In the genomic region with DNA sequence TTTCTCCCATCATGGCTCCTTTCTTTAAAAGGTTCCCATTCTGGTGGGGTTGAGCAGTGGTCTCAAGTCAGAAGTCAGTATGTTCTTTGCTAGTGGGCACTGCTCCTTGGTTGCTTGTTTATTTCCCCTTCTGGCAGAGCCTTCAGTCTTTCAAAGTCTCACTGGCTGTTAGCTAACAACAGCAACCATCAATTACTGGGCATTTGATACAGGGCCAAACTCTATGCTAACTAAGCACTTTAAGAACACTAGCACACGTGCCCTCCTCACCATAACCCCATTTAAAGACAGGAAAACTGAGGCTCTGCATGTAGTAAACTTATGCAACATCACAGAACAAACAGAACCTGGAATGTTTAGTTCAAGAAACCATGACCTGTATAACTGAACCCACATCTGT, we compare ENCODE assay signal across 7 mouse cellular contexts. TPM values are rescaled to one million over a fixed set of nuclear protein-coding genes. Genes with fewer than 3 reads are reported as not detected.
A peak's percentile ranks its signal among the peaks of the same experiment; 100 is the strongest.
DNase-seq lines count a peak whose midpoint lies in the region; ATAC-seq and TF ChIP-seq lines count a peak whose summit lies in the region.

No protein-coding gene starts in this region.

- H3K4me1 ChIP-seq in lung, embryonic 14.5 days (ENCODE audit: insufficient read depth) = no peaks in the 10 kb centered on the region
- H3K4me1 ChIP-seq in embryonic fibroblast, embryonic 13.5 days (ENCODE audit: control insufficient read depth, insufficient read depth, low read length) = peaks cover 13% of the 10 kb centered on the region
- H3K4me1 ChIP-seq in limb, embryonic 10.5 days = peaks cover 27% of the 10 kb centered on the region
- H3K4me1 ChIP-seq in stomach, embryonic 15.5 days = peaks cover 7% of the 10 kb centered on the region

- DNase-seq in lung, embryonic 14.5 days = peak; percentile 12
- DNase-seq in lung, postnatal 14 days = no peak
- no peak for DNase-seq in limb, embryonic 10.5 days (ENCODE audit: low spot score)
- no peak for DNase-seq in frontal cortex, postnatal 25 days (ENCODE audit: low spot score in 2 of 2)
- DNase-seq in left cerebral cortex, adult 11 months (ENCODE audit: low spot score) = no peak

- H3K27me3 ChIP-seq in lung, embryonic 14.5 days (ENCODE audit: insufficient read depth, low read length) = no peaks in the 10 kb centered on the region
- no peaks in the 10 kb centered on the region for H3K27me3 ChIP-seq in limb, embryonic 10.5 days (ENCODE audit: low read depth, poor library complexity, severe bottlenecking)
- H3K27me3 ChIP-seq in stomach, embryonic 15.5 days (replicated peaks) = no peaks in the 10 kb centered on the region

- H3K4me2 ChIP-seq in lung, embryonic 14.5 days = no peak overlapping the region
- no peak overlapping the region for H3K4me2 ChIP-seq in stomach, embryonic 15.5 days

- ATAC-seq in lung, embryonic 14.5 days (ENCODE audit: insufficient read depth) = no peak
- ATAC-seq in stomach, embryonic 15.5 days (ENCODE audit: insufficient read depth, low FRiP score, low read depth) = no peak

- TF ChIP-seq POLR2A in embryonic fibroblast, embryonic 13.5 days (IDR thresholded peaks at IDR 0.05; ENCODE audit: low read depth, low read length) = no peak

- H3K9me3 ChIP-seq in lung, embryonic 14.5 days (ENCODE audit: low read depth, low read length) = no peaks in the 10 kb centered on the region
- no peaks in the 10 kb centered on the region for H3K9me3 ChIP-seq in limb, embryonic 10.5 days (replicated peaks)
- H3K9me3 ChIP-seq in stomach, embryonic 15.5 days = no peaks in the 10 kb centered on the region

- TF ChIP-seq CTCF in lung, embryonic 14.5 days (IDR thresholded peaks at IDR 0.05; ENCODE audit: low read depth) = no peak
- TF ChIP-seq CTCF in embryonic fibroblast, embryonic 13.5 days (IDR thresholded peaks at IDR 0.05; ENCODE audit: borderline replicate concordance, insufficient read depth, low read length) = no peak

- H3K36me3 ChIP-seq in lung, embryonic 14.5 days (ENCODE audit: insufficient read depth) = peaks cover 22% of the 10 kb centered on the region
- H3K36me3 ChIP-seq in limb, embryonic 10.5 days = peaks cover 26% of the 10 kb centered on the region
- no peaks in the 10 kb centered on the region; the same call in 1 of the 2 replicates for H3K36me3 ChIP-seq in stomach, embryonic 15.5 days

- 40% methylated on average over 1 of the region's 1 CpGs for WGBS in lung, embryonic 14.5 days
- 50% methylated on average over 1 of the region's 1 CpGs for WGBS in limb, embryonic 10.5 days
- 28% methylated on average over 1 of the region's 1 CpGs for WGBS in stomach, embryonic 15.5 days

- no peak overlapping the region for H3K4me3 ChIP-seq in lung, embryonic 14.5 days (ENCODE audit: low read depth, low read length)
- no peak overlapping the region for H3K4me3 ChIP-seq in embryonic fibroblast, embryonic 13.5 days (ENCODE audit: insufficient read depth, low read length)
- H3K4me3 ChIP-seq in limb, embryonic 10.5 days = no peak overlapping the region
- no peak overlapping the region for H3K4me3 ChIP-seq in stomach, embryonic 15.5 days (replicated peaks)

- H3K9ac ChIP-seq in lung, embryonic 14.5 days = no peak overlapping the region
- H3K9ac ChIP-seq in stomach, embryonic 15.5 days = no peak overlapping the region

- H3K27ac ChIP-seq in lung, embryonic 14.5 days (ENCODE audit: low read depth) = no peak overlapping the region
- H3K27ac ChIP-seq in embryonic fibroblast, embryonic 13.5 days (ENCODE audit: insufficient read depth, low read length) = peak overlapping the region; percentile 100
- H3K27ac ChIP-seq in limb, embryonic 10.5 days = peak overlapping the region; percentile 74; the same call in 1 of the 2 replicates
- peak overlapping the region; percentile 69 for H3K27ac ChIP-seq in stomach, embryonic 15.5 days

RNA-seq across cellular contexts. Expression of a gene that starts 33.5 kb away (rescaled TPM):
- 5.5 and 6.2 TPM in 2 replicates for polyA plus RNA-seq in lung, embryonic 14.5 days (2014; fragmentation: Nextera tagmentation; extraction: Ambion mirVana)
- 7.1 and 7.9 TPM in 2 replicates for polyA plus RNA-seq in embryonic fibroblast, embryonic 13.5 days (2011; ENCODE audit: insufficient read length, low read depth, missing spikeins)
- 6.4 and 7.2 TPM in 2 replicates for polyA plus RNA-seq in limb, embryonic 10.5 days (2016; fragmentation: Nextera tagmentation; extraction: Ambion mirVana)
- polyA plus RNA-seq in stomach, embryonic 15.5 days (2015; fragmentation: Nextera tagmentation; extraction: Ambion mirVana) = 6.9 and 7.8 TPM in 2 replicates

RNA-seq across cellular contexts. Expression of a gene that starts 33.9 kb away (rescaled TPM):
- polyA plus RNA-seq in lung, embryonic 14.5 days (2014; fragmentation: Nextera tagmentation; extraction: Ambion mirVana) = 7.3 and 7.8 TPM in 2 replicates
- 31.2 and 31.8 TPM in 2 replicates for polyA plus RNA-seq in embryonic fibroblast, embryonic 13.5 days (2011; ENCODE audit: insufficient read length, low read depth, missing spikeins)
- polyA plus RNA-seq in limb, embryonic 10.5 days (2016; fragmentation: Nextera tagmentation; extraction: Ambion mirVana) = 10.8 and 12.0 TPM in 2 replicates
- 9.0 and 9.8 TPM in 2 replicates for polyA plus RNA-seq in stomach, embryonic 15.5 days (2015; fragmentation: Nextera tagmentation; extraction: Ambion mirVana)
